12 mouse cellular contexts compared by ENCODE assay signal in the genomic region with DNA sequence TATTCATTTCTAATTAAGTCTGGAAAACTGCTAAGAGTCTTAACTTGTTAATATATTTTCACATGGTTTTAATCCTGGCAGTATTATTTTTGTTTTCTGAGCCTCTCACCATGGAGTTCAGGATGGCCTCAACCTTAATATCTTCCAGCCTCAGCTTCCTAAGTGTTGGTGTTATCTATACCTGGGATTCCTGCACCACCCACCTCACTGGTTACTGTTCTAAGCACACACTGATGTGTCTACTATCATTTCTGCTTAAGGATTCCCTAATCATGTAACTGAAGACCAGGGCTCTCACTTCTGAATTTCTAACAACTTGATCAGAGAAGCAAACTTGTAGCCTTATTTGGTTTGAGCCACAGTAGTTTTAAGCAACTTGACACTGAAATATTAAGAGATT.
"Had no signal": no experiment of that assay in that cellular context is flagged by ENCODE, and none has a peak within 500 bp of the region (broad histone marks: within the 10 kb centered on the region; RNA-seq: fewer than 3 reads in every experiment).

No protein-coding gene starts in this region.

- H3K4me3 ChIP-seq: intestine, embryonic 15.5 days; left cerebral cortex, adult 2 months; limb, embryonic 15.5 days; midbrain, embryonic 12.5 days had no signal

- H3K9ac ChIP-seq: intestine, embryonic 15.5 days; limb, embryonic 15.5 days; lung, embryonic 14.5 days; midbrain, embryonic 12.5 days had no signal

- H3K27me3 ChIP-seq: intestine, embryonic 15.5 days; limb, embryonic 15.5 days; megakaryocyte, embryonic 14.5 days; midbrain, embryonic 12.5 days had no signal

- H3K9me3 ChIP-seq: intestine, embryonic 15.5 days; limb, embryonic 15.5 days; midbrain, embryonic 12.5 days had no signal

- H3K27ac ChIP-seq: intestine, embryonic 15.5 days; left cerebral cortex, adult 2 months; limb, embryonic 15.5 days; macrophage; midbrain, embryonic 12.5 days had no signal

- ATAC-seq: intestine, embryonic 15.5 days had no signal

- DNase-seq: kidney, adult 18-20 months; kidney, postnatal 10 days; lung, embryonic 14.5 days; lung, postnatal 10 days; right cerebral cortex, postnatal 14 days; thymus, postnatal 36 days had no signal

- H3K4me2 ChIP-seq: intestine, embryonic 15.5 days; limb, embryonic 15.5 days; lung, embryonic 14.5 days; midbrain, embryonic 12.5 days had no signal
